Mouse (Mus musculus) retina, postnatal 7 days (tissue): ENCODE results near the gene Cyp2d22.
"Not testable (repeated sequence)": the region's sequence is repeated elsewhere in the genome, so short reads cannot be mapped to it uniquely, and the experiment has no call there.

Source experiments
- DNase-seq: peaks from one replicate; pipeline ENCODE4 v3.0.0-alpha.2; 2012; ENCODE audit warnings: low read depth, low spot score

Gene Cyp2d22

DNA sequence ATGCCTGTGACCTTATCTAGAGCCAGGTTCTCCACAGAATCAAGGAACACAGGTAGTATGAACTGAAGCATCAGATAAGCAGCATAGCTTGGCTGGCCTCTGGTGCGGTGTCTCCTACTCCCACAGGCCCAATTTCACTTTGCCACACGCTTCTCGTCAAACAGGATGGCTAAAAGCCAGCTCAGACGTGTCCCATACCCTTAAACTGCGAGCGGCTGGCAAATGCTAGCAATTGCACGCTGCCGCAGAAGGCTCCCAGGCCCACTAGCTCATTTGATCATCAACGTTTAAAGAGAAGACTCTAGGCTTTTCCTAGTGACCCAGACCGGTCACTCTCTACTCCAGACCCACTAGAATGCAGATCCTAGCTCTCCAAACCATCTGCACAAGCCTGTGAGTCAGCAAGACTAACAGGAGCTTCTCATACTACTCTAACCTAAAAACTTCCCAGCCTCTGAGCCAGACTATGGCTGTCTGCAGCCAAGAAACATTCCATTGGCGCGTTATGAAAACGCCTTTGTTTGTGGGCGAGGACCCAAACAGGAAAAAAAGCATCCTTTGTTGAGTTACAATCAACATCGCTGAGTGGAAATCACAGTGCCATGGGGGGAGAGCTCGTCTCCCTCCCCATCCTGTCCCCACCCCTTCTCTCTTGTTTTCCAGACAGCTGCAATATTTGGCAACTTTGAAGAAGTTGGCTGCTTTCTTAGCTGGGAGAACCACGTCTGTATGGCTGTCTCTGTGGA, 3.5 kb downstream of the Cyp2d22 start:
- no peak for DNase-seq

GRCm38 (mm10) chr15:82375855-82376254, 4.2 kb downstream of the Cyp2d22 start:
- DNase-seq: no peak

GRCm38 (mm10) chr15:82374437-82374836, 5.6 kb downstream of the Cyp2d22 start:
- no peak for DNase-seq

GRCm38 (mm10) chr15:82372991-82373390, 7.1 kb downstream of the Cyp2d22 start:
- DNase-seq: no peak

- no peak for DNase-seq
Observed at GRCm38 (mm10) chr15:82372446-82372845, 7.6 kb downstream of the Cyp2d22 start.

GRCm38 (mm10) chr15:82368851-82369250, 11.2 kb downstream of the Cyp2d22 start:
- no peak for DNase-seq

DNA sequence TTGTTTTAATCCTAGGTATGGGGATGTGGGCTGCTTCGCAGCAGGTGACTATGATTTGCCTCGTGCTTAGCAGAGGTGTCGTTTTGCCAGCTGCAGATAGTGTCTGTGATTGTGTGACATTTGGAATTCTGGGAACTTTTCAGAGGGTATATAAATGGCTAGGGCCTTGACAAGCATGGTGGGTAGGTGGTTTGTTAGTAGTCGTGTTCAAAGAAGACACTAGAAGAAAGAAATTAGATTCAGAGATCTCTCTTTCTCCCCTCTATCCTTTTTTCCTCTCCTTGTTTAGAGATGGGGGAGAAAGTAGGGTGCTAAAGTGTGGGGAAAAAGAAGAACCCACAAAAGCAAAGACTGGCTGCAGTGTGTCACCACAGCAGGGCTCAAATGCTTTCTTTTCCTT, 11.9 kb downstream of the Cyp2d22 start:
- DNase-seq: no peak

GRCm38 (mm10) chr15:82364561-82364960, 15.5 kb downstream of the Cyp2d22 start:
- DNase-seq: not testable (repeated sequence)

DNA sequence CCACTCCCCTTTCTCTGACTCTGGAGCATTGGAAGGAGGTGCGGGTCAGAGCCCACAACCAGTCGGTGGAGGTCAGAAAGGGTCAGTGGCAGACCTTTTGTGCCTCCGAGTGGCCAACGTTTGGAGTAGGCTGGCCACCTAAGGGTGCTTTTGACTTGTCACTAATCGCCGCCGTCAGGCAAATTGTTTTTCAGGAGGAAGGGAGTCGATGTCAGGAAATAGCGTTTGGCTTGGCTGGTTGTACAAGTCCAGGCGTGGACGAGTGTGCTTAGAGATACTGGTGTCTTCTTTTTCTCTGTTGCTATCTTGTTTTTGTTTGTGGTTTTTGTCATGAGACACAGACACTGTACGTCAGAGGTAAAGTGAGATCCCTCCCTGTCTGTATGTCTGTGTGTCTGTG, 16.3 kb downstream of the Cyp2d22 start:
- not testable (repeated sequence) for DNase-seq

- DNase-seq: no peak
Observed at GRCm38 (mm10) chr15:82362234-82362633, 17.8 kb downstream of the Cyp2d22 start.

DNA sequence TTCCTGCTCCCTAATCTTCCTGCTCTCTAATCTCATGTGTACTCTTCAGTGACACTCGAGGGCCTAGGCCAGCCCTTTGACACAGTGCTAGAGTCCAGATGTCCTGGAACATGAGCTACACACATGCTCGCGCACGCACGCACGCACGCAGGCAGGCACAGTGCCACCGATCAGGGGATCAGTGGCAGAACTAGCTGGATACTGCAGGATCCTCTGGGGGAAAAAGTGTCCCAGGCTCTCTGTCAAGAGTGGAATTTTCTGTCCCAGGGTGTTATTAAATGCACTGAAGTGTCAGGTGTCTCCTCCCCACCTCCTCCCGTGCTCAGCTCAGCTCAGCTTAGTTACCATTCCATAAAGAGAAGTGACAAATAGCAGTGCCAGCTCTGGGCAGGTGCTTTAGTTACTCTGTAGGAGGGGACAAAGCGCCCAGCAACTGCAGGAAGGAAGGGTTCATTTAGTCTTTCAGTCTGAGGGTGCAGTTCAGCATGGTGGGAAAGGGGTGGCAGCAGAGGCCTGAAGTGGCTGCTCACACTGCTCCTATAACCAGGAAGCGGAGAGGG, 18.5 kb downstream of the Cyp2d22 start:
- DNase-seq: no peak

GRCm38 (mm10) chr15:82358431-82359260, 21.4 kb downstream of the Cyp2d22 start:
- DNase-seq: no peak

- peak; percentile 95 for DNase-seq
Observed at GRCm38 (mm10) chr15:82354126-82354945, 25.7 kb downstream of the Cyp2d22 start, which contains the start of gene Ndufa6. Gene Ndufa6, minus strand, starts transcription at chr15:82354322.

GRCm38 (mm10) chr15:82353745-82354113, 26.3 kb downstream of the Cyp2d22 start:
- no peak for DNase-seq

GRCm38 (mm10) chr15:82353078-82353744, 26.8 kb downstream of the Cyp2d22 start:
- no peak for DNase-seq

GRCm38 (mm10) chr15:82351480-82351879, 28.6 kb downstream of the Cyp2d22 start:
- no peak for DNase-seq

GRCm38 (mm10) chr15:82350349-82350748, 29.7 kb downstream of the Cyp2d22 start:
- no peak for DNase-seq

DNA sequence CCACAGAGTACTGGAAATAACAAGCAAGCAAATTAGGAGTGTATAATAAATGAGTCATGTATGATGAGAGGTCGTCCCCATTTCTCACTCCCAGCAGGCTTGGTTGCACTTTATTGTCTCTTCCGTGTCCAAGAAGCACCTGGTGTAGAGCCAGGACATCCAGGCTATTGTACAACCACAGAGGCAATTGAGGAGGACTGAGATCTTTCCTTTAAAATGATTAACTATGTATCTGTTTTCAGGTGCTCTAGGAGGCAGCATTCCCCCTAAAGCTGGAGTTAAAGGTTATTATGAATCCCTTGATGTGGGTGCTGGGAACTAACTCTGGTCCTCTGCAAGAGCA, 31.1 kb downstream of the Cyp2d22 start:
- no peak for DNase-seq

DNA sequence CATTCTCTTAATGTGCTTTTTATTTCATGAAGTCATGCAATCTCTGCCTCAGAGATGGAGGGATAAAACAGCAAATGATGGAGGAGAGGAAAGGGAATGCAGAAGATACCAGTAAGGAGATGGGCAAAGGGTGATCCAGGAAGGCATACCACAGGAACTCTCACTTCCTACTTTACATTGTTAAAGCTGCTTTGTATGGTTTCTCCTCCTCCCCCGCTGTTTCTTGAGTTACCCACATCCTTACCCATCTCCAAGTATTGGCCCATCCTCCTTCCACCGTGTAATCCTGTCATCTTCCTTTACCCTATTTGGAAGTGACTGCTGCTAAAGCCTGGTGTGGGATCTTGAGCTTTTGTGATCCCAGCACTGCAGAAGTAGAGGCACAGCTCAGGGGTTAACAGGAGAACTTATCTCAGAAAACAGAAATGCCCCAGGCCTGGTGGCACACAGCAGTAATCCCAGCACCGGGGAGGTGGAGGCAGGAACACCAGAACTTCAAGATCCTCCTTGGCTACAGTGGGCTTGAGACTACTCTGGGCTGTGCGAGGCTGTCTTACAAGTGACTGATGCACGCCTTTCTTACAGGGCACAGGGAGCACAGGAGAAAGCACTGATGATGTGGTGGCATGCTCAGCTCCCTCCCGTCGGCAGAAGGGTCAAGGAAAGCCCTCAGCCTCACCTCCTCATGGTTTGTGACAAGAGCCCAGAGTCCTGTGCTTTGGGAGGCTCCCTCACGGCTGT, 31.6 kb downstream of the Cyp2d22 start:
- no peak for DNase-seq

GRCm38 (mm10) chr15:82347852-82348251, 32.2 kb downstream of the Cyp2d22 start:
- no peak for DNase-seq

DNA sequence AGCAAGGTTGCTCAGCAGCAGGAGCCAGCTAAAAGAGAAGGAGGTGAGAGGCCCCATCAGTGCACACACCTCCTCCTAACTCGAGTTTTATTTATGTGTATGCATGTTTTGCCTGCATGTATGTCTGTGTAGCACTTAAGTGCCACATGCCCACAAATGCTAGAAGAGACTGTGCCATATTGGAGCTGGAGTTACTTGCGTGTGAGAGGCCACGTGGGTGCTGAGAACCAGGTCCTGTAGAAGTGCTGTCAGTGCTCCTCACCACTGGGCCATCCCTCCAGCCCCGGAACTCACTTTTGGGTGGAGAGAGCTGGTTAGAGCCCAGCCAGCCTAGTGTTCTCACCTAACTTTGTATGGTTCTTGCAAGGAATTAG, 32.8 kb downstream of the Cyp2d22 start:
- no peak for DNase-seq
